Mouse (Mus musculus): Measurements from ENCODE around the gene Upk3a.

DNA sequence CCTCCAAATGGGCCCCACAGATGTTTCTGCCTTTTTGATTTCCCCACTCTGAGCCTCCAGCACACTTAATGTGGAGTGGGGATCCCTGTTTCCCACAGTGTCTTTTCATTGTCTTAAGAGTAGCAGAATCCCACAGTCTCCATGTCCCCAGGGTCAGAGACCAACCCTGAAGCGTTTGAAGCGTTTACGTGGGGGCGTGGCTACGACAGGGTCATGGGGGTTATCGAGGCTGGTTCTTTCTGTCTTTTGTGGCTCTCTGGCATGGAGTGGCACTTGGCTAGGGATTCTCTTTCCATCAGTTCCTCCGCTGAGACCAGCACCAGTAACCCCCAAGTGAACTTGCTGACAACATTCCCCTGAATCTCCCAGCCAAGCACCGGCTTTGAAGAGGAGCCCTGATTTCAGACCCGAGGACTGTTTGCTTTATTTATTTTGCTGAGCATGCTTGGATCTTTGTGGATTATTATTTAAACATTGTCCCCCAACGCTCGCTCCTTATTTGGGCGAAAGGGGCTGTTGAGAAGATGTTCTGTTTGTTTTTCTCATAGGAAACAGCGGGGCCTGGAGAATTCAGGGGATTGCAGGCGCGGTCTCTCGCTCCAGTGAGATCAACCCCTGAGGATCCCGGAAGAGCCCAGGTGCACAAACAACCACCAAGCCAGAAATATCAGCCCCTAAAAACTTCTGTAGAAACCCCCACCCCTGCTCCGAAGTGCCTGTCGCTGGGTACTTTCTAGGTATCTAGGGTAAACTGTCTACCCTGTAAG is 4.9 kb upstream of the Upk3a start:
- TF ChIP-seq EP300 (IDR thresholded peaks at IDR 0.05; ENCODE audit: low read depth) (no peak), CTCF (IDR thresholded peaks at IDR 0.05; ENCODE audit: low read depth) (no peak)

Data from liver, postnatal 0 days (tissue).